Mouse (Mus musculus): ENCODE data around the gene 1700025G04Rik. TPM values are rescaled to one million over a fixed set of nuclear protein-coding genes. Genes with fewer than 3 reads are reported as not detected.

The 1700025G04Rik gene
- total RNA-seq, 2 experiments from 2014 or later = 28.5 TPM; not detected in 1

DNA sequence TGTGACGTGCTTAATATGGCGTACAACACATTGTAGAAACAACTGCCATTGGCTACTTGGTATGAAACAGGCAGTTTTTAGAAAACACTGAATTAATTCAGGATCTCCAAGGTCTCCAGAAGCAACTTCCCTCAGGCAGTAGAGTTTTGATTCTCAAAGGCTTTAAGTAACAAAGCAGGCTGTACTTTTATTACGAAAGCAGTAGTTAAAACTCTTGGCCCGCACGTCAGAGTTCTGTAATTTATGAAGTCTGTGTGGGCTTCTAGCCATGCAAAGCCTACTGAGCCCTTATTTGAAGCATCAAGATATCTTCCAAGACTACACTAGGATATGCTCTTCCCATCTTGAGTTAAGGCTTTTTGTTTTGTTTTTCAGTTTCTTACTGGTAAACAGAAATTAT lies 89.5 kb downstream of the 1700025G04Rik start:
- no peak for ATAC-seq (replicated peaks; ENCODE audit: low FRiP score, poor library complexity, severe bottlenecking)

DNA sequence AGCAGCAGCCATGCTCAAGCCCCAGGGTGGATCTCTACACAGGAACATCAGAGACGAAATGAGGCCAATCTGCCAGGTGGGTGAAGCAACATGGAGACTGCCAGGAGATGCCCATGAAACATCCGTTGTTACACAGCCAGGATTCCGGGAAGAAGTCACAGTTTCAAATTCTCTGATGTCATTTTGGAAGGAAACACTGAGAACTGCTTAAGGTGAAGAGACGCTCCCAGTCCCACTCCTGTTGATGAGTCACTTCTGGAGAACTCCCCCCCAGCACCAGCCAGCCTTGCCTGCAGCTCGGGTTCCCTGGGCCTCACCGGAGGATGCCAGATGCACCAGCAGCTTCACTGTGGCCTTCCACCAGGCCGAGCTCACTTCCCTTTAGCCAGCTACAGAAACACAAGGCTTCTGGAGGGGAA lies 90.5 kb downstream of the 1700025G04Rik start:
- ATAC-seq (replicated peaks; ENCODE audit: low FRiP score, poor library complexity, severe bottlenecking) = no peak

DNA sequence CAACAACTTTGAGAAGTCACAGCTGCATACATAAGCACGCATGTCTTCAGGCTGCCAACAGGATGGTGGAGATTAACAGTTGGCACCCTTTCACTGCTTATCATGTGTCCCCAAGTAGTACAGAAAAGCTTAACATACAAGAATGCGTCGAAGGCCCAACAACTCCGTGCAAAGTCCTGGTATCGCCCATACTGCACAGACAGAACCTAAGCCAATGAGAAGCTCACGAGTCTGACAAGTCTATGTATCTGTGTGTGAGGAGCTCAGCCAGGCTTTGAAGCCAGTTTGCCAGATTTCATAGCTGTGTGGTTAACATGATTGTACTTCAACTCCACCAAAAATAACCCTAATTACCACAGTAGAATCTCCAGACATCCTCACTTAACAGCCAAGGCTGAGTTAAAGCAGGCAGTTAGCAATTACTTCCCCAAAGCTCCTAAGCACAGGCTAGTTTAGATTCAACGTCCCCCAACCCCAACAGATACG lies 91.2 kb downstream of the 1700025G04Rik start:
- ATAC-seq (replicated peaks; ENCODE audit: low FRiP score, poor library complexity, severe bottlenecking) = no peak

DNA sequence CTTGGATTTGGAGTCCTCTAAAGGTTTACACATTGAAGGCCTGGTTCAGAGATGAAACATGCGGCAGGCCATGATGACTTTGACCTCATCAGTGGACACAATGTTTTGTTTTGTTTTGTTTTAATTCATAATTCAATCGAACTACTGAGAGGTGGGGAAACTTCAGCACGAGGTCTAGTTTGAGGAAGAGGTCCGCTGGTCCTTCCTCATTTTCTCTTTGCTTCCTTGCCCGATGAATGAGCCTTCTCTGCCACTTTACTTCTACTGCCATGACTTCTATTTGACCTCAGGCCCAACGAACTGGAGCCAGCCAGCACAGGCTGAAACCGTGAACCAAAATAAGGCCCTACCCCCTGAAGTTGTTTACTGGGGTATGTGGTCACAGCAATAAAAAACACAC lies 92.3 kb downstream of the 1700025G04Rik start:
- no peak for ATAC-seq (replicated peaks; ENCODE audit: low FRiP score, poor library complexity, severe bottlenecking)

DNA sequence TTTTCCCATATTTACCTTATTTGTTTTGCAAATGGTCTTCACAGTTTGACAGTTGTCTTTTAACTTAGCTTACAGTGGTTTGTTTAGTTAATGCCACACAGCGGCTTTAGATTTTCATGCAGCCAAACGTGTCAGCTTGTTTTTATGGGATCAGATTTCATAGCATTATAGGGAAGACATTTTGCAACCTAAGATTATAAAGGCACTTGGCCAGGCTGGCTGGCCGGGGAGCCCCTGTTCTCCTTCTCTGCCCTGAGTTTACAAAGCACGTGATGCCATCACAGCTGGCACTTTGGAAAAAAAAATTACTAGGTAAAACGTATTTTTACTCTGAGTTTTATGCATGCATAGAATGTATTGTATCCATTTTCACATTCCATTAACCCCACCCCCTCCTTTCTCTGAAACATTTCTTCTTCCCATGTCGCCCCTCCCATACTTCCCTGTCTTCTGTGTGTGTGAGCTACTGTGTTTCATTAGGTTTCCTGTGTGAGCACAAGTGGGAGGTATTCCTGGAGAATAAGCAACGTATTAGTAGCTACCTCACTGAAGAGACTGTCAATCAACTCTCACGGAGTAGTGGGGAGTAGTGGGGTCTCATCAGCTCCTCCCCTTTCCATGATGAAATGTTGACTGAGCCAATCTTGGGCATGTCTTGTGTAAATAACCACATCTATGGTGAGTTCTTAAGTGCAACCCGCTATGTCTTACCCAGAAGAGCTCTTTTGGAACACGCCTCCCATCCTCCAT lies 93.8 kb downstream of the 1700025G04Rik start:
- ATAC-seq (replicated peaks; ENCODE audit: low FRiP score, poor library complexity, severe bottlenecking) = no peak

DNA sequence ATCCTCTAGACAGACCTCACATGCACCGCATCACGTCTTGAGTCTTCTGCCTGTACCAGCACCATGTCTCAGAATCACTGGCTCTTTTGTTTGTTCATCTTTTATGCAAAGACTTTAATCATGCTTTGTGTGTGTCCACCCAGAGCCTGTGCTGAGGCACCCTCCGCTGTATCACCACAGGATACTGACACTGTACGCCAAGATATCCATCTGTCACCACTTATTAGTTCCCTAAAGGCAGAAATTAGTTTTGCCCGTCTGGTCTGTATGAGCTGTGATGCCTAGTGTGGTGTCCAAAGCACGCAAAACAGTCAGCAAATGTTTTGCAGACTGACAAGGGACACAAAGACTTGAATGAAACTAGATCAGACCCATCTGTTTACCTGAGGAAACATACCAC lies 95.7 kb downstream of the 1700025G04Rik start:
- ATAC-seq (replicated peaks; ENCODE audit: low FRiP score, poor library complexity, severe bottlenecking) = no peak

DNA sequence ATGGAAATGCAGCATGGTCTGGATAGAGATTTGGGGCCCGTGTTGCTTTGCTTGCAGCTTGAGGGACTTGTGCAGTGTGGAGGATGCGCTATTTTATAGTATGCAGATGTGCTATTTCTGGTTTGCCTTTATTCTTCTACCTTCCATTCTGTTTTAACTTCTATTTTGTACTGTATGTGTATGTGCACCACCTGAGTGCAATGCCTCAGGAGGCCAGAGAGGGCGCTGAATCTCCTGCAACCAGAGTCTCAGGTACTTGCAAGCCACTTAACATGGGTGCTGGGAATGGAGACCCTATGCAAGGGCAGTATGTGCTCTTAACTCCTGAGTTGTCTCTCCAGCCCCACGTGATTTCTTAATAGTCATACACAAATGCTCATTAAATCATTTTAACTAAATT lies 98.4 kb downstream of the 1700025G04Rik start:
- no peak for ATAC-seq (replicated peaks; ENCODE audit: low FRiP score, poor library complexity, severe bottlenecking)

DNA sequence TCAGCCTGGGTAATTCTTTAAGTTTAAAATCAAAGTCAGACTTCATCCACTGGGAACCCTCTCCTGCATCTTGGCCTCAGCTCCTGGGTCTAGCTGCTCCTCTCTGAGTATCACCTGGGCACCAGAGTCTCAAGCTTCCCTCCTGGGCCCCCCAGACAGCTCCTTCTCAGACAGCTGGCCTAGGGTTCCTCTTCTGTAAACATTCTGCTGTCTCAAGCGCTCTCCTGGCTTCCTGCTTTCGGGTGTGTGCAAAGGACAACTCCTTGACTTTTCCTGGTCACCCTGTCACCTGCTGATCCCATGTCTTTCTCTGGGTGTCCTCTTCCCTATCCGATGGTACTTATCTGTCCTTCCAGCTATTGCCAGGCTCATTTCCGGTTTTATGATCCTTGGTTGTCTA lies 99.3 kb downstream of the 1700025G04Rik start:
- no peak for ATAC-seq (replicated peaks; ENCODE audit: low FRiP score, poor library complexity, severe bottlenecking)

DNA sequence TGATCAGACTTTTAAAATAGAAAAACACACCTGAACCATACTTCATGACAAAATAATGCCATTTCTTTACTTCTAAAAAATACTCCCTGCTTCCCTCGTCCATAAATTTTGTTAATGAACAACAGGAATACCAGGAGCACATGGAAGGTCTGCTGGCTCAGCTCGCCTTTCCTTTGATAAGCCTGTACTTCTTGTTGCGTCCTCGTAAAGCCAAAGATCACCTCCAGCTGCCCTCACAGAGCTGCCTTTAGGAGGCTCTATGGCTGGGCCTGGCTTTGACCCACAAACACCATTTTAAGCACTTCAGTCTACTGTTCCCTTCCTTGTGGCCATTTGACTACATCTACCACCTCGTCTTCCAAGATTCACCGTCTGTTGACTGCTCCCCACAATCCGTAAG lies 101.2 kb downstream of the 1700025G04Rik start:
- no peak for ATAC-seq (replicated peaks; ENCODE audit: low FRiP score, poor library complexity, severe bottlenecking)

DNA sequence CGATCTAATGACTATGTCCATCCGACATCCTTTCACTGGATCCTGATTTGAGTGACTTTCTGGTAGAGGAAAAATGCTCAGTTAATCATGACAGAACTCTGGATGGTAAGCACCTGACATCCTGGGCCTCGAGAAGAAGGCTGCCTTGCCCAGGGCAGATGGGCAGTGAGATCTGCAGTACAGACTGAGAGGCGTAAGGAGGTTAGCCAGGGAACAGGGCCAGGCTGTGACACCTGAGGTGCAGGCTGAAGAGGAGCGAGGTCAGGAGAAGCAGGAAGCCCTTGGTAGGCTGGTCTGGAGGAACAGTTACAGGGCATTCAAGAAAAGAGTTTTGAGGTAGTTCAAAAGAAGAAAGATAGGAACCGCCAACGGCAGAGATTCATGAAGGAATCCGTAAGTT lies 101.9 kb downstream of the 1700025G04Rik start:
- no peak for ATAC-seq (replicated peaks; ENCODE audit: low FRiP score, poor library complexity, severe bottlenecking)

DNA sequence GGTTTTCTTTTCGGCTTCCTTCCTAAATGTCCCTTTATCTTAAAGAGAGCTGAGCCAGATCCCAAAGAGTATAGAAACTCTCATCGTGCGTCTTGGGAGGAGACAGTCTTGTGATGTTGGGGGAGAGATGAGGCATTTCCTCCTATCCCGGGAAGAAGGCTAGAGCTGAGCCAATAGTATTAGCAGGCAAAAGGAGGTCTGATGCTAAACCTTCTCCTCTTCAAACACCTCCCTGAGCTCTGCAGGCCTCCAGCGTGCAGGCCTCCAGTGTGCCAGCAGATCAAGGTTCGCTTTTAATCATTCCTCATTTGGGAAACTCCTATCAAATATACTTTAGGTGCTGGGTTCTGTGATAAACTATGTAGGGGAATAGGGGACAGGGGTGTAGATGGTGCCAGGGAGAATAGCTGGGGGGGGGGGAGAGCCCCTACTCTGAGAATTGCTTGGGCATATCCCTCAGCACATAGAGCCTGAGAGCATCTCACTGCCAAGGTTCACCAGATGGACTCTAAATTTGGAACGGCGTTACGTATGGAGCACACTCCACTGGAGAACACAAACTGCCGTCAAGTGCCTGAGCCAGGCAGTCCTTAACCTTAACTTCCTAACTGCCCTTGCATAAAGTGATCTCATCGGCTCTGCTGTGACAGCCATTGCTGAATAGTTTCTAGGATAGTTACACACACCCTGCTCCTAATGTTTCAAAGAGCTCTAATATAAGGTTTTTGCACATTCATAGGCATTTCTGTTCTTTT lies 103.7 kb downstream of the 1700025G04Rik start:
- ATAC-seq (replicated peaks; ENCODE audit: low FRiP score, poor library complexity, severe bottlenecking) = no peak

DNA sequence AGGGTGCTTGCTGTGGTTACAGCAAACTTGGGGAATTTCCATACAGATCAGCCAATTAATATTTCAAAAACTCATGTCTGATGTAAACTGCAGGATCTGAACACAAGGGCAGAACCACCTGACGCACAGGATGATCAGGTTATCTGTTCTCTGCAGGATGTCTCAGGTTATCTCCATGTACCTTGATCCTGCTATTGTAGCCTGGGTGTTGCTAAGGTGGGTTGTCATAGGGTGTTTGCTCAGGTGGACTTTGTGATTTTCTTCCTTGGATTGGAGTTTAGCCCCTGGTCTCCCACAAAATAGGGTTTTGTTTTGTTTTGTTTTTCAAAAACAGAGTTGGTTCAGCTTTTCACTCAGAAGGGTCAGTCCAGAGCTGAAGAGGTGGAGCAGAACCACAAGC lies 104.9 kb downstream of the 1700025G04Rik start:
- no peak for ATAC-seq (replicated peaks; ENCODE audit: low FRiP score, poor library complexity, severe bottlenecking)

DNA sequence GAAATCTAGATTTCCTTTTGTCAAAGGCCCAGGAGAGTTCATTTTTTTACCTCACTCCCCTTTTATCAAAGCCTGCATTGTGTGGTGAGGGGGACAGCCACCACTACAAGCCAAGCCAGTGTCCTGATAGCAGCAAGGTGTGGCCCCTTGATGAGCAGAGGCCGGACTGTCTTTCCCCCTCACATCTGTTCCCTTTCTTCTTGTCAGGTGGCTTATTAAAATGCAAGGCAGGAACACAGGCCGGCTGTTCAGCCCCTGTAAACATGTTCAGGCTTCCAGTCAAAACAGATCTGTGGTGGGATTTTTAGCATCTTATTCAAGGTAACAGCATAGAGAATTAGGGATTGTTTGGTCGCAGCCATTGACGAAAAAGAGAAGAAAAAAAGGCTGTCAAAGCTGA lies 105.9 kb downstream of the 1700025G04Rik start:
- no peak for ATAC-seq (replicated peaks; ENCODE audit: low FRiP score, poor library complexity, severe bottlenecking)

DNA sequence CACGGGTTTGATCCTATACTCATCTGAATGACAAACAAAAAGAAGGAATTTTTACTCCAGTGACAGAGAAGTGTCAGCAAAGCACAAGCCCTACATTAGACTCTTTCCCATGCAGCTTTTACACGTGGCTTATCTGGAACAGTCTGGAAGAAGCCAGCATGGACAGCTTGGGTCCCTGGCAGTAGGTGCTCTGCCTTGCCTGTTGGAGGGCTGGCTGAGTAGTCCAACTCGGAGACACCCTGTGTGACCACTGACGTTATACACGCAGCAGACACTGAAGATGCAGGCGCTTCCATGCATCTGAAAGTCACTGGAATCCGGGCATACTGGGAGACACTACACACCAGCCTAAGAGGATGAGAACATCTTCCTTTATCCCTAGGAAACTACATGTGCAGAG lies 109.4 kb downstream of the 1700025G04Rik start:
- no peak for ATAC-seq (replicated peaks; ENCODE audit: low FRiP score, poor library complexity, severe bottlenecking)

DNA sequence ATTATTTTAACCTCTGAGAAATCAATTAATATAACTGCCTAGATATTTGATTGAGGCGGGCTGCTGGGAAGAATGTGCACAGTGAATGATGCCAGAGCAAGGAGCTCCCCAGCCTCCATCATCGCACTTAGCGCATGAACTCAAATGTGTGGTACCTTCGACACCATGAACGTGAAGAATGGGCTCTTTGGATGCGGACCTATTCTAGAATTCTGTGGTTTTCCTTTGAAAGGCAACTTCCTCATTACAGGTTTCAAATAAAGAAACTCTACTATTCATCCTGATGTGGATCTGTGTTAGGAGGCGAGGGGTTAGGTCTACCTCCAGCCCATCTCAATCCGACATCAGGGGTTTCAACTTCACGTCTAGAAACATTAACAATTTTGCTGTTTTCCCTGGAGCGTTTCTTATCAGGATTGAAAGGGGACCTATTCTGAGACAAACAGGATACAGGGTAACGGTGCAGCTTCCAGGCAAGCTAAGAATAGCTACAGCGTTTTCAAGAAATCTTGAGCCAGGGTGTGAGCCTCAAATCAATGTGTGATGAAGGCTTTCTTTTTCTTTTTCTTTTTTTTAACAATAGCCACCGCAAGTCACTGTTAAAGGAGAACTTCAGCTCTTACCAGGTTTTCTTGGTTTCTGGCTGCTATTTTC lies 110.0 kb downstream of the 1700025G04Rik start:
- no peak for ATAC-seq (replicated peaks; ENCODE audit: low FRiP score, poor library complexity, severe bottlenecking)

DNA sequence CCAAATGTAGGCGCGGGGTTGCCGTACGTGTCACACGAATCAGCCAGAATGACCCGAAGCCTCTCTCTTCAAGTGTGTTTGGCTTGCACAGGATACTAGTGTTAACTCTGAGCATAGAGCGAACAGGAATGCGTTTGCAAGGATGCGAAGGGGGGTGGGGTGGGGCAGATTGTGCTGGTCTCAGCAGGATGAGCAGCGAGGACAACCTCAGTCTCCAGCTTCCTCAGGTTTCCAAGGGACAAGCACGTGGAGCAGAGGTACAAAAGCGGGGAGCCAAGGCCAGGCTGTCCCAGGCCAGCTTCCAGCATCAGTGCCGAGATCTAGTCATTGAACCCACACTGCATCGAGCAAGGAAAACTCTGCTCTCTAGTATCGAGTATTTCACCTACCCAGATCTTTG lies 111.2 kb downstream of the 1700025G04Rik start:
- ATAC-seq (replicated peaks; ENCODE audit: low FRiP score, poor library complexity, severe bottlenecking) = no peak

DNA sequence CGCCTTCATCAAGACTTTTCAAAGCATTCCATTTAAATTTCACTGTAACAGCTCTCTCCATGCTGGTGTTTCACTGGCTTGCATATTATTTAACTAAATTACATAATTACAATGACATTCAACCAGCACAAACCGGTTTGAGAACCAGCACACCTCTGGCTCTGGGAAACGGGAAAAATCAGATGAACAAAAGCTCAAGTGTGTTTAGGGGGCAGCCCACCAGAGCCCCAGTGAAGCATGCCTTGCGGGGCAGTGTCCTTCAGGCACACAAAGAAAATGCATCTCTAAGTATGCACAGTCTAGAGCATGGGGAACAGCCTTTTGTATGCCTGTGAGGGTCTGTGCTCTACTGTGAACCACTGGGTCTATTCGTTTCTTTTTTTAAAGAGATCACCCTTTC lies 112.3 kb downstream of the 1700025G04Rik start:
- ATAC-seq (replicated peaks; ENCODE audit: low FRiP score, poor library complexity, severe bottlenecking) = no peak

DNA sequence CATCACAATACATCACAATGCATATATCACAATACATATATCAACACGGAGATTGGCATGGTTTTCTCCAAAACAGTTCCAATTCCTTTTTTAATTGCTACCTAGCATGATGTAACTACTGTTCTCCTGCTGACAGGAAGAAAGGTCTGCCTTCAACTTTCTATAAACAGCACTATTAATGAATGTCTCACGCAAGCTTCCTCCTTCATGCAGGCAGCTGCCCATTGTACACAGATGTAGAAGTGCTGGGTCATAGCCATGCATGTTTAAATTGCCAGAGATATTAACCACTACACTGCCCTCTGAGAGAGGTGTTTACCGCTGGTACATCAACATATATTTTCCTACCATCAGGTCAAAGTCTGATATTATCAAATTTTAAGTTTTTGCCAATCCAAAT lies 113.1 kb downstream of the 1700025G04Rik start:
- ATAC-seq (replicated peaks; ENCODE audit: low FRiP score, poor library complexity, severe bottlenecking) = no peak

DNA sequence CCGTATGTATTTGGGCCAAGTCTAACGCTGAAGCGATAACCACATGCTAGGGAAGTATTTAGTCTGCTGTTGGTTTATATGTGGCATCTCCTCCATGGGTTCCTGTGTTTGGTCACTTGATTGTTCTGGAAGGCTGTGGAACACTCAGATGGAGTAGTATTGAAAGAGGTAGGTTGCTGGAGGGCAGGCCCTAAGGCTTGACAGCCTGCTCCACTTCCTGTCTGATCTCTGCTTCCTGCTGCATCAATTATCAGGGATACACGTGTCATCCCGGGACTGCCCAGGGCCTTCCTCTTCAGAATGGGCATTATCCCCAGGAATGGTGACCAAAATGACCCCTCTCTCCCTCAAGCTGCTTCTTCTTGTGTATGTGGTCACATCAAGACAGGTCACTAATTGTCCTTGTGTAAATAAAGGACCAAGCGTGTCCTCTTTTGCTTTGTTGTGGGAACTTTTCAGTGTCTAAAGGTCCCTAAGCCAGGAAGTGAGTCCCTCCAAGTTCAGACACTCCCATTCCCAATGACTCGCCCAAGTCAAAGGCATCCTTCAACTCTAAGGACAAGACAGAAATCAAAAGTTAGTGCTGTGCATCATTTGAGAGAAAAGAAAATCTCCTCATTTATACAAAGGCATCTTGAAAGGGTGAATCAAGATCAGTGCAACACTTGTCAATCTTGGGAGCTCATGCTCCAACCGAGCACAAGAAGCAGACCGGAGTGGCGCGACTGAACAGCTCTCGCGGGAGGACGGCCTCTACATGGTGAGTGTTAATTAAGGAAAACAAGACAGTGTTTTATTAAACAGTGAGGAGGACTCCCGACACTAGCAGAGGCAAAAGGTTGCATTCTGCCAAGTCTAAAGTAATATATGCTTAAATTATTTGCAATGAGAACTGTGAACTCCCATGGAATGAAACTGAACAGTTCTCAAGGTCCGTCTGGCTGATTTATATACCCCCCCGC lies 114.2 kb downstream of the 1700025G04Rik start:
- no peak for ATAC-seq (replicated peaks; ENCODE audit: low FRiP score, poor library complexity, severe bottlenecking)

DNA sequence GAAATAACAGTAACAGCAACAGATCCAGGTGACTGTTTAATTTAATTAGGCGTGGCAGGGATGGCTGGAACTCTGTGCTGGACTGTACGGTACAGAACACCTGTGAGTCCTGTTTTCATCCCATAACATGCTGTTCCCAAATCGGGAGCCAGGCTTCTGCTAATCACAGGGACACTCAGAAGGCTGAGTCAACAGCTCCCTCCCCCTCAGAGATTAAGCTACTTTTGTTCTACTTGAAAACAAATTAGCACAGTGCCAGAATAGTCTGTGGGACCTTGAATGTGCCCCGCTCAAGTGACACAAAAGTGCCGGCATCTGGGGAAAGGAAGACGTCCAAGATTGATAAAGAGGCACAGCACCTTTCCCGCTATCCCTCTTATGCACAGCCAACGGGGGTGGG lies 115.0 kb downstream of the 1700025G04Rik start:
- ATAC-seq (replicated peaks; ENCODE audit: low FRiP score, poor library complexity, severe bottlenecking) = no peak

Measured in erythroid progenitor cell, adult 5-6 weeks (primary cell).